Mouse (Mus musculus): ENCODE data around the gene Trex1.

Gene Trex1

DNA sequence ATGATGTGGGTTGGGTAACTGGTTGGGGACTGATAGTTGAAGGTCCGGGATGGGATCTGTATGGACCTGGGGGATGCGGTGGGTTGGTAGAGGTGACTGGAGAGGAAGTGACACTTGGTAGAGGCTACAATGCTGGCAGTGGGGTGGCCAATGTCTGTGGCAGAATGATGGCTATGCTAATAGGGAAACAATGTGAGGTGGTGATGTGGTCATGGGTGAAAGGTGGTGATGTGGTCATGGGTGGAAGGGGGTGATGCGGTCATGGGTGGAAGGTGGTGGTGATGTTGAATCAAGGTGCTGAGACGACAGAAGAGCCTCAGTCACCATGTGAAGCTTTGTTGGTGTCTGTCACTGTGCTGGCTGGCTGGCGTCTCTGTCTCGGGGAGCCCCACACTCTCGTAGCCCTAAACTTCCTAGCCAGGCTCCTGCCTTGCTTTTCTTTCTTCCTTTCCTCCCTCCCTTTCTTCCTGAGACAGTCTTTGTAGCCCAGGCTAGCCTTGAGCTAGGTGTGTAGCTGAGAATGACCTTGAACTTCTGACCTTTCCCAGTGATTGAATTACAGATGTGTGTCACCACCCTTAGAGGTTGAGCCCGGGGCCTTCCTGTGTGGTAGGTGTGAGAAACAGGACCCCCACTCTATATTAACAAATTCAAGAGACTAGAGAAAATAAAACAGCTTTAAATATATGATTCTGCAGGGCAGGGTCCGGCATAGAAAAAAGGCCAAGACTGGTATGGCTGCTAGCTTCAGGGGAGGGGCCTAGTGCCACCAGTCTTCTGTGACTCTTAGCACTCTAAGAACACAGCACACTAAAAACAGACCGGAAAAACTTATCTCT, 7.7 kb downstream of the Trex1 start:
- DNase-seq (ENCODE audit: low spot score), result no peak

DNA sequence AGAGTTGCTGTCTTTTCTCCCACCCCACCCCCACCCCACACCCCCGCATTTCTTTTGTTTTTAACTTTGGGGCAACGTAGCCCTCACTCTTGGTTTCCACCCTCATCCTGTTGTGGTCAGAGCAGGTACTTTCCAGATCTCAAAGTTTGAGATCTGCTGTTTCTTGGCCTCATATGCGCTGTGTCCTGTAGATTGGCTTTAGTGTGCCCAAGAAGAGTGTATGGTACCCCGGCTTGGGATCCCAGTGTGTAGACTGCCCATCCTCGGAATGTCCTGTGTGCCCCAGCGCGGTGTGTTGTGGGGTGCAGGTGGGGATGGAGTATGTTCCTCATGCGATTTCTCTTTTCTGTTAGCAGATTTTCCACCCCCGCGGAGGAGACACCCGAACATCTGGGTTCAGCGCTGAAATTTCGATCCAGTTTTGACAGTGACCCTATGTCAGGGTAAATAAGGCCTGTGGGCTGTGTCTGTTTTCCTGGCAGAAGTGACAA, 8.5 kb downstream of the Trex1 start:
- no peak for DNase-seq (ENCODE audit: low spot score)

DNA sequence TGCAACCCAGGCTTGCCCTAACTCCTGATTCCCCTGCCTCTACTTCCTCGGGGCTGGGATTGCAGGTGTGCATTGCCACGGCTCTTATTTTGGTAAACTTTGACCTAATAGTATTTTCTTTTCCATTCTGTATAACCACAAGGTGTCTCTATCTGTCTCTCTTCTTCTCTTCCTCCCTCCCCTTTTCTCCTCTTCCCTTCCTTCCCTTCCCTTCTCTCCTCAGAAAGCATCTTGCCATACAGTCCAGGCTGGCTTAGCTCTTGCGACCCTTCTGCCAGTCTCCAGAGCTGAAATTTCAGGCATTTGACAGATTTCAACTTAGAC, 8.9 kb downstream of the Trex1 start:
- no peak for DNase-seq (ENCODE audit: low spot score)

DNA sequence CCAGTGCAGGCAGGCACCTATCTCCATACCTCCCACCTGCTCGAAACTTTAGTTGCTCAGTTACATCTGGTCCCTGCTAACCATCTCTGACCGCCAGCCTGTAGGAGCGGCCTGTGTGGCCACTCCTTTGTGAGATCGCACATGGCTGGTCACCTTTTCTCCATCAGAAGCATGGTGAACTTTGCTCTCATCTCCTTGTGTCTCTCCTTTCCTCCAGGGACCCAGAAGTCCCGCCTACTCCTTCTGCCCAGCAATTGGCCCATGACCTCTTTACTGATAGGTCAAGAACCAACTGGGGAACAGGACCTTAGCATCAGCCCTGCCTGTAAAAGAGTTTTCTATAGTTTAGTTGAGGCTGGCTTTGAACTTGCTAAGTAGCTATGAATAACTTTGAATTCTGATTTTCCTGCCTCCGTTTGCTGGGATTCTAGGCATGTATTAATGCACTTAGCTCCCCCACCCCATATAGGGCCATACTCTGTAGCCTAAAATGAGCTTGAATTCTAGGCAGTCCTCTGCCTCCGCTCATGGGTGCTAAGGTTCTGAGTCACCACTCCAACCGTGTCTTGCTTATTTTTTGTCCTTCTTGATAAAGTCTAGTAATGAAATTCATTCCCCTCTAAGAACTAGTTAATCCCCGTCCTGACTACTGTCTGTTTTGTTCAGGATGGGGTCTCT, 9.4 kb downstream of the Trex1 start:
- peak; percentile 76 for DNase-seq (ENCODE audit: low spot score)

DNA sequence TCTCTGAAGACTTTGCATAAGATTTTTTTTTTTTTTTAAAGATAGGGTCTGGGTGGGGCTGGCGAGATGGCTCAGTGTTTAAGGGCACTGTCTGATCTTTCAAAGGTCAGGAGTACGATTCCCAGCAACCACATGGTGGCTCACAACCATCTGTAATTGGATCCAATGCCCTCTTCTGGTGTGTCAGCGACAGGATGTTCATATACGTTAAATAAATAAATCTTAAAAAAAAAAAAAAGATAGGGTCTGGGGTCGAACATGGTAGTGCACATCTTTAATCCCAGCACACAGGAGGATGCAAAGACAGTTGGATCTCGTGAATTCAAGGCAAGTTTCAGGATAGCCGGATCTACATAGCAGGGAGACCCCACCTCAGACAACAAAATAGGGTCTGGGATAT, 10.2 kb downstream of the Trex1 start:
- DNase-seq (ENCODE audit: low spot score), result no peak

DNA sequence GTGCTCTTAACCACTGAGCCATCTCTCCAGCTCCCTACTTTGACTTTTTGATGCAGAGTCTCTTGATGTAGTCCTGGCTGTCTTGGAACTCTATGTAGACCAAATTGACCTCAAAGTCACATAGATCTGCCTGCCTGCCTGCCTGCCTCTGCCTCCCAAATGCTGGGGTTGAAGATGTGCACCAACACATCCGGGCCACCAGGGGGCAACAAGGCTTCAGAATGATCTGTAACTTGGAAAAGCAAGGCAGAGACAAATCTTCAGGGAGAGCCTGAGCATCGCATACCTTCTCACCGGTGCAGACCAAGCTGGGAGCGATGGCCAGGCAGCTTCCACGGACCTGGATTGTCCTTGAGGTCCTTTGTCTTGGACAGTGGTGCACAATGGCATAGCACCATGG, 13.2 kb downstream of the Trex1 start:
- no peak for DNase-seq (ENCODE audit: low spot score)

DNA sequence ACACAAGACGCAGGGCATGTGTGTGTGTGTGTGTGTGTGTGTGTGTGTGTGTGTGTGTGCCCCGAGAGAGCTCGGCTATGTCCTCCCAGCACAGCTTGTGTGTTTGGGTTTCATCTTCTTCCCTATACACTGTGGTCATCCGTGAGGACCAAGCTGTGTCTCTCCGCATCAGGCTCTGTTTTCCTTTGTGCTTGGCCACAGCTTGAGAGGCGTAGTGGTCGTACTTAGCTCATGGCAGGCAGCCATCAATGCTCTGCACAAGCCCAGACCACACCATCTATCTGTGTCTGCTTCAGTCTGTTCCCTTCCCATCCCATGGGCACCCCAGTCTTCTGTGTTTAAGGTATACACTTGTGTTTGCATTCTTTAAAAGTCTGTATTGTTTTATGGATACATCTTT, 18.2 kb downstream of the Trex1 start:
- no peak for DNase-seq (ENCODE audit: low spot score)

DNA sequence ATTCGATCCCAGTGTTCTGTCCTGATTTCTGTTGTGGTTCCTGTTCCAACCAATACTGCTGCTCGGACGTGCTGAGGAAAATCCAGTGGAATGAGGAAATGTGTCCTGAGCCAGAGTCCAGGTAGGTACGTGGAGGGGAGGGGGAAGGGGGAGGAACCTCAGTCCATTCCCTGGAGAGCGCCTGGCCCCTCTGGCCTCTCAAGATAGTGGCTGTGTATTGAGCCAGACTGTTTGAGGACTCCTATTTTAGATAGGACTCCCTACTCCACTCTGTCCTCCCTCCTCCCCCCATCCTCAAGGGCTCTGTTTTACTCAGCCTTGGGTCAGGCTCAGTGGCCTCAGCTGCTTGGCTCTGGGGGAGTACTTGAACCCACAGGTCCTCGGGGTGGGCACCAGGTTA, 18.6 kb downstream of the Trex1 start:
- DNase-seq (ENCODE audit: low spot score), result peak; percentile 70

DNA sequence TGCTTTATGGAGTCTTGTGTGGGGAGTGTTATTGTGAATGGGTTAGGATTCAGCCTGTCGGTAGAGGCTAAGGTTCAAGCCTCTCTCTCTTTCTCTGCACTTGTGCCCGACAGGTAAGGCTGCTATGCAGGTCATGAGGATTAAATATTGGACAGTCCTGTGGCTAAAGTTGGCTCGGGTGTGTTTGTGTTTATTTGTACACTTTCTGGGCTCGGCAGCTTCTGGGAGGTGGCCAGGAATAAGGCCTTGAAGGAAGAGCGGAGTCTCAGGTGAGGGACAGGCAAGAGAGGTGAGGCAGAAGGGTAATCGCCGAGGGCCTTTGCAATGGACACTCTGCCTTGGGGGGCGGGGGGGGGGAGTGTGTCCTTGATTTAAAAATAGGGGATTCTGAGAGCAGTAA, 19.3 kb downstream of the Trex1 start:
- peak; percentile 45 for DNase-seq (ENCODE audit: low spot score)

DNA sequence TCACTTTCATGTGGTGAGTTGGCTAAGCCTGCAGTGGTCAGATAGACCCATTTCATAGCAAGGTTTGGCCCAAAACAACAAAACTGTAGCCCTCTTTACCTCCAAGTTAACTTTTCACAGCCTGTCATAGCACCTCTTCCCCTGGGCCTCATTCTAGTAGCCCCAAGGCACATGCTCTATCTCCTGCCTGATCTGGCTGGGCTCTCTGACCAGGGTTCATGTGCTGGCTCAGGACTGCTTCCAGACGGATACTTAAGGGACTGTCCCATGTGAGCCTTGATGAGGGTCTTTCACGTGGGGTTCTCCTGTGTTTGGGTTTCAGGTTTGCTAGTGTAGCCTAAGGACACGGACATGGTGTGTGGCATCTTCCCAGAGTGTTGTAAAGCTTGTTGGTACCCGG, 19.9 kb downstream of the Trex1 start:
- DNase-seq (ENCODE audit: low spot score), result no peak

DNA sequence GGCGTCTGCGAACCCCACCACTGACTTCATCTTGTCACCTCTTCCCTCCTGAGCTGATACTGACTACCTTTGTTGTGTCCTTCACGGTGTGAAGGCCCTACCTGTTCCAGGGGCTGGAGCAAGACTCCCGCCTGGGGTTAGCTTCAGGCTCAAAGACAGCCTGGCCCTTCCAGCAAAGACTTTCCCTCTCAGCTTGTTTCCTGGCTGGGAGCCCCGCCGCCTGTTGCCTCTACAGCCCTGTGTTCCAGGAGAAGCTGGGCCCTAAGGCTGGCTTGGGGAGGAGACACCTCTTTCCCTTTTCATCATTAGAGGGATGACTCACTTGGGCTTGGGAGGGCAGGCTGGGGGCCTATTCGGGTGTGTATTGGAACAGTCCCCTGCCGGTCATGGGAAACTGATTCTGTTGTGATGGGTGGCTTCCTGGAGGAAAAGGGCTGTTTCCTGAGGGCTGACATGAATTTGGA, 20.6 kb downstream of the Trex1 start:
- peak; percentile 30 for DNase-seq (ENCODE audit: low spot score)

DNA sequence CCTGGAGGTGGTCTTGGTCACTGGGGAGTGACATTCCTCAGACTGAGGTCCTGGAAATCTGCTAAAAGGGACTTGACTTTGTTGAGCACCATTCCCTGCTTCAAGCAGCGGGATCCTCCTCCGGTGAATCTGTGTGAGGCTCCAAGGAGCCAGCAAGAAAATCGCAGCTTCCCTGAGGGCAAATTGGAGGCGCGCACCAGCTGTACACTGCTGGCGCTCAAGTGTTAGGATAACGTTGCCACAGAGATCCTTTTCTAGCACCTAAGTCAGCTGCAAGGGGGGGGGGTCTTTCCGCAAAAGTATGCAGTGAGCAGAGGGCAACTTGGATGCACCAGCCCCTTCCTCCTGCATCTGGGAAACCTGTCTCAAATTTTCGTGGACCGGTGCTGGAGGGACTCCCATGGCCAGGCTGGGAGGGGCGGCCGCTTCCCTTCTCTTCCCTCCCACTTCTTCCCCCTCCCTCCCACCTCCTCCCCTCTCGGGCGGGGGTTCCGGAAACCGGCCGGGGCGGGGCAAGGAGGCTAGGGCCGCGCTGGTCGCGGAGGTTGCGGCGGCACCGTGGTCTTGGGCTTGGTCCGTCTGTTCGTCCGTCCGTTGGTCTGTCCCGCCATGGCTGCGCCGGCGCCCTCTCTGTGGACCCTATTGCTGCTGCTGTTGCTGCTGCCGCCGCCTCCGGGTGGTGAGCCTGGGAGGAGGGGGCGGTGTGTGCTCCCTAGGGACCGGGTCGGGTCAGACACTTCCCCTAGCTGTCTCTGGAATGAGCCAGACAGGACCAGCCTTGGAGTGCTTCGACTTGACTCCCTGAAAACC, 21.2 kb downstream of the Trex1 start, which contains the start of gene Shisa5:
TSS of gene Shisa5 (plus strand) at position 480 of the 810 bp plus-strand sequence.
- peak; percentile 88 for DNase-seq (ENCODE audit: low spot score)

DNA sequence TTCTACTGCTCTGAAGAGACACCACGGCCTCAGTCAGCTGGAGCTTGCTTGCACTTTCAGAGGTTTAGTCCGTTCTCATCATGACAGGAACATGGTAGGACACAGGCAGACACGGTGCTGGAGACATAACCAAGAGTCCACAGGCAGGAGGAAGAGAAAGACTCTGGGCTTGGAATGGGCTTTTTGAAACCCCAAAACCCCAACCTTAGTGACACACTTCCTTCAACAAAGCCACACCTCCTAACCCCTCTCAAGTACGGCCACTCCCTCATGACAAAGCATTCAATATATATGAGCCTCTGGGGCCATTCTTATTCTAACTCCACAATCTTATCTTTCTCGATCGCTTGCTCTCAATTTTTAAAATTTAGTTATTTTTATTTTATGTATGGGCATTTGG, 27.1 kb downstream of the Trex1 start:
- DNase-seq (ENCODE audit: low spot score), result no peak

DNA sequence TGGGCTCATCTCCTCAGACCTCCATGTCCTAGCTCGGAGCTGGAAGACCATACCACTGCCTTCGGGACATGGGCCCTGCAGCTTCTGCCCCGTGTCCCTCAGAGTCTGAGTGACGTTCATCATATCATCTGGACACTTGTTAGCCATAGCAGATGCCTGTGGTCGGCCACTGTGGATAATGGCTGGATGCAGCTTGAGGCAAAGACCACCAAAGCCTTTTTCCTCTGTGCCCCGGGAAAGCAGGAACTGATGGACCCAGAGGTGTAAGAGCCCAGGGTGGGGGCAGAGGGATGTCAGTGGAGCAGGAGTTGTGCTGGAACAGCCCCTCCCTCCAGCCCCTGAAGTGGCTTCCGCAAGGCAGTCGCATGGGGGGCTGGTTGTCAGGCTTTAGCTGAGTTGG, 27.8 kb downstream of the Trex1 start:
- no peak for DNase-seq (ENCODE audit: low spot score)

DNA sequence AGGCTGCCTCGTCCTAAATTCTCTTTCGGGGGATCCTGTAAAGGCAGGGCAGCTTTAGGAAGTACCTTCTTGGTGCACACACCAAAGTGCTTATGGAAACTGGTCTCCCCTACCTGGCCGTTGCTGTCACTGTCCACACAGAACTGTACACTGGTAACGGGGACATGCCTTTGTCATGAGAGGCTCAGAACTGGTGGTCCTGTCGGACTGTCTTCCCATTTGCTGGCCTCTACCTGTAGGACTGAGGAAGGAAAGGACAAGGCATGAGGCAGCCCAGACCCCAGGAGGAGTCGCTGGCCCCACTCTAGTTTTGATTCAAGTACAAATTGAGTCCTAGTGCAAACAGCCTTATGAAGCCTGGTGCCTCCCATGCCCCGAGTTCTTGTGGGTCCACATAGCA, 28.5 kb downstream of the Trex1 start:
- no peak for DNase-seq (ENCODE audit: low spot score)

DNA sequence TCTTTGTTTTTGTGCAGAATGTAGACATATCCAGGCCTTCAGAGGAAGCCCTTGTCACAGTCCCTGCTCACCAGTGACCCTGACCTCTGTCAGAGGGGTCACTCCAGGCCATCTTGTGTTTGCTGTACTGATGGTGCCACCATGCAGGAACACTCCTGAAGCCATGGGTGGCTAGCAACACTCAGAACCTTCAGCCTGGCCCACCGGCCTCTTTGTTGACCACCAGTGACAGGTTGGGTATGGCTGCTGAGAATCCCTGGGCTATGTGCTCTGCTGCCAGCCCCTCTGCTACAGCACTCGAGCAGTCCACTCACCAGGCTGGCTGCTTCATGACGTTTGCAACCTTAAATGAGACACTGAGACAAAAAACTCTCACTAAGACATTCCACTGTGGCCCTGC, 29.2 kb downstream of the Trex1 start:
- DNase-seq (ENCODE audit: low spot score), result no peak

DNA sequence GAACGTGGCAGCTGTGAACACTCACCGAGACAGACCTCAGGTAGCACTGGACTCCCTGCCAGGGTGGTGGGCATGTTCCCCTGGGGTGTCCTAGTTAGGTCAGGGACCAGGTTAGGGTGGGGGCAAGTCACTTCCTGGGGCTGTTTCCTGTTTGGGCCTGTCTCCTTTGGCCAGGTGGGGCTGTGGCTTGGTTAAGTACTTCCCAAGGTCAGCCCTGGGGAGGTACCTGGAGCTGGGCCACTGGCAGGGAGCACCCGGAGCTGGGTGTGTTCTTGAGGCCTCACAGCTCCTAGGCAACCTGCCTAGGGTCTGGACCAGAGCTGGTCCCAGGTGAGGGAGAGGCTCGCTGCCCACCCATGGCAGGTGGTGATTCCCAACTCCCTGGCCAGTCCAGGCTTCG, 30.6 kb downstream of the Trex1 start:
- no peak for DNase-seq (ENCODE audit: low spot score)

DNA sequence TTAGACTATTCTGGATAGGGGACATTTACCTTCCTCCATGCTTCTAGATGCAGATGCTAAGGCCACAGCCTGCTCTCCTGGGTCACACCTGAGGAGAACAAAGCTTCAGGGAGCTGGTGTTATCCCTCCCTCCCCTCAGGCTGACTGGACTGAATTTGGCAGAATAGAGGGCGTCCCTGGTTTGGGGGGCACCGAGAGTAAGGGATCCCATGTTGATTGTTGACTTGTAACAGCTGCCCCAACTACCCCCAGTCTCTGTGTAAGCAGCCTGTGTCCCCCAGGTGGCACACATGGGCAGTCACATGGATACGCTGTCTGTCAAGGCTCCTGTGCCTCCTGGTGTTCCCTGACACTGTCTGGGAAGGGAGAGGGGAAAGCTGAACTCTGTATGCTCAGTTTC, 31.1 kb downstream of the Trex1 start:
- no peak for DNase-seq (ENCODE audit: low spot score)

DNA sequence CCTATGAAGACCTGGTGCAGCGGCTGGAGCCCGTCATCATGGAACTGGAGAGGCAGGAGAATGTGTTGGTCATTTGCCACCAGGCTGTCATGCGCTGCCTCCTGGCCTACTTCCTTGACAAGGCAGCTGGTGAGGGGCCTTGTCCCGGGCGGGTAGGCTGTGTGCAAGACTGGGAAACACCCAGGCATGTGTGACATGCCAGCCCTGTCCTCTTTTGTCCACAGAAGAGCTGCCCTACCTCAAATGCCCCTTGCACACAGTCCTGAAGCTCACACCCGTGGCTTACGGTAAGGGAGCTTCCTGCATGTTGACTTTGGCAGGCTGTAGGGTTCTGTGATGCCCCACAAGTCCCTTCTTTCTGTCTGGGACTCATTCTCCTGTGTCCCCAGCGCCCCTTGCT, 32.0 kb downstream of the Trex1 start:
- no peak for DNase-seq (ENCODE audit: low spot score)

DNA sequence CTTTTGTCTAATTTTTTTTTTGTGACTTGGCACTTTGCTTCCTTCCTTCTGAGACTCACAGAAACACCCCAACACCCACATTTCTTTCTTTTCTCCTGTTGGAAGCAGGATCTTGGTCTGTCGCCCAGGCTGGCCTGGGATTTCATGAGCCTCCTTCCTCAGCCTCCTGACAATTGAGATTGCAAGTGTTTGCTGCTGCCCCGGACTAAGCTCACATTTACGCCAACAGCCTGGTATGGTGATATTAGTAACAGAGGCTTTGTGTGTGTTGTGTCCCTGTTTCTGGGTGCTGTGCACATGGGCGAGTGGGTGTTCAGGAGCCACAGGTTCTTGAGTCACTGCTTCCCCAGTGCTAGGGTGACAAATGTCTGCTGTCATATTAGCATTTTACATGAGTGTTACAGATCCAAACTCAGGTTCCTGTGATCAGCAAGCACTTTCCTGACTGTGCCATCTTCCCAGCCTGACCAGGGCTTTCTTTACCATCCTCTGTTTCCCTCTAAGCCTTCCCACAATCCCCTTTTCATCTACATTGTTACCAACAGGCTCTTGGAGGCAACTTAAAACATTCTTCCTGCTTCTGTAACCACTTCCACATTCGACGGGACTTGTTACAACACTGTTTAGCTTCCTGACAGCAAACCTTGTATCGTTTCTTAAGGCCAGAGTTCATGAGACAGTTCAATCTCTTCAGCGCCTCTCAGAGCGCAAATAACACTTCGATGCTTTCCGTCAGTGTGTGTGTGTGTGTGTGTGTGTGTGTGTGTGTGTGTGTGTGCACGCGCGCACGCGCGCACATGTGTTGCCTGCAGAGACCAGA, 36.5 kb downstream of the Trex1 start:
- DNase-seq (ENCODE audit: low spot score), result no peak

DNA sequence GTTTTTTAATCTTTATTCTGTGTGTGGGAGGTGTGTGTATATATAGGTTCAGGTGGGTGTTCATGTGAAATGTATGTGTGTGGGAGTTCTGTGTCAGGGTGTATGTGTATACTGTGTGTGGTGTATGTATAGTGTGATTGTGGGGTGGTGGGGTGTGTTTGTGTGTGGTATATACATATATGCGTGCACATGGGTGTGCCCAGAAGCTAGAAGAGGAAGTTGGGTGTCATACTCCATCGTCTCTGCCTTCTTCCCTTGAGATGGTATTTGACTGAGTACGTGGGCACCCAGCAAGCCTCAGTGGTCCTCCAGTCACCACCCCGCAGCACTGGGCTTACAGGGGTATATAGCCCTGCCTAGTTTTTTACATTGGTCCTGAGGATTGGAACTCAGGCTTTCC, 38.1 kb downstream of the Trex1 start:
- DNase-seq (ENCODE audit: low spot score), result no peak
